Mouse (Mus musculus): ENCODE results near the gene Olfr270. TPM values are rescaled to one million over a fixed set of nuclear protein-coding genes. Genes with fewer than 3 reads are reported as not detected.

Gene Olfr270
- total RNA-seq (2021), result not detected

DNA sequence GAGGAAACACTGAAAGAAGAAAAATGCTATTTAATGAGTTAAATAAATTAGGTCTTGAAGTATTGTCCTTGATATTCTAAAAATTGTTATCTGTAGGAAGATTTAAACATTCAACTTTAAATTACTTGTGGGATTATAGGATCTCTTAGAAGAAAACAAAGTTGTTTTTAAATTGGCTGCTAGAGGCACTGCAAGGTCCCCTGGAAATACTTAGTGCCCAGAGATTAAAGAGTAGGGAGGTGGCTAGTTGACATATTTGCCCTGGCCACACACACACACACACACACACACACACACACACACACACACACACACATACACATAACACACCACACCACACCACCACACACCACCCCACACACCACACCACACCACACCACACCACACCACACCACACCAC lies at the start of gene Olfr270:
Olfr270 (plus strand) TSS at position 301 of the 400 bp plus-strand sequence.
- DNase-seq (ENCODE audit: low spot score), result no peak
- intact Hi-C loops (cut with DNase I), result no loop called here

DNA sequence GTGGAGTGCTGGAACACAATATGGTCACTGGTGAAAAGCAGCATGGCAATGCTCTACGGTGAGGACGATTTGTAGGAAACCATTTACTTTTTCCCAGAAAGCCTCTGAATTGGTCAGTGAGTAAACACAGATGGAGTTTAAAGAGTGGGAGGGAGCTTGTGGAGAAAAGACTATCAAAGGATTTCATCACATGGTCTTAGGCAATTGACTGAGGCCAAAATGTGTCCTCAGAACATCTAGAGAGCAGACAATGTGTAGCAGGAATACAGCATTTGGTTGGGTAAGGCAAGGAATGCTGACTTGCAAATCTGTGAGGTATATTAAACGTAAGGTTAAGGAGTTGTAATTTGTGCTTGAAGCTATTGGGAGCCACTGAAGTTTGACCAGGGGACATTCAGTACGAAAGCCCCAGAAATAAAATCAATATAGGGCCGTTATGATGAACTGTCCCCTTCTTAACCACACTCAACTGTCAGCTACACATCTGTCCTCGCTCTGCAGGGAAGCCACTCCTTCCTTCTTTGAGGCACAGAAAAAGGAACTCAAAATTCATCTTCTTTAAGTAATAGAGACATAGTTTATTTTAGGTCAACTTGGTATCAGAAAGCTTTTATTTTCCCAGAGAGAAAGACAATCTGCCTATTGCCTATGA lies 47.6 kb upstream of the Olfr270 start:
- no peak for DNase-seq (ENCODE audit: low spot score)

DNA sequence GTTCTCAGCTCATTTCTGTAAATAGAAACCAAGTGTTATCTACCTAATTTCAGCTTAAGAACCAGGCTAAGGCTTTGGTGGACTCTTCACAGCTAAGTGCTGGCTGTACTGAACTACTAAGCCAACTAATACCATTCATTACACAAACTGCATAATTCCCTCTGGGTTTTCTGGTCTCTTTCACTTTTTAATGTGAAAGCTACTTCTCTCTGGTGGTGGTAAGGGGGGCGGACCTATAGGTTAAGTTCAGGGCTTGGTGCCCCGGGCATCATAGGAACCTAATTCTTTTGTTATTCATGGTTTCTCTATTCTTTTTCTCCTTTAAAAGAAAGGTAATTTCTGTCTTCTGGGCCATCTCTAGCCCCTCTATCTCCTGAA lies 47.0 kb upstream of the Olfr270 start:
- intact Hi-C loops (cut with DNase I), result no loop called here
- DNase-seq (ENCODE audit: low spot score), result no peak

More for the DNA sequence above, 47.6 kb upstream of the Olfr270 start:
- intact Hi-C loops (cut with DNase I), result no loop called here

DNA sequence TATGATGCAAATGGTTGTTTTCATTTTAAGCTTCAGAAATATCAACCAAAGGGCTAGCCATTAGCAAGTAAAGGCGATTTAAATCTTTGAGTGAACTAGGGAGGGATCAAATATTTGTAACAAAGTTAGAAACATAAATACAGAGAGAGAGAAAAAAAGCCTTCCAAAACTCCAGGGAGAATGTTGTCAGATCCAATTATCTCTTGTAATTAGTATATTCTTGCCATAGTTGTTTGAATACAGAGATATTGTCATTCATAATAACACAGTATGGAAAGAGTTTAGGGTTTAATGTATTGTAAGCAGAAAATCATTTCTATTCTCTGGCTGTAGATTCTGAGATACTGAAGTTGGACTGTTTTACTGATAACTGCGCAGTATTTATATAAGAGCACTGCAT lies 45.3 kb upstream of the Olfr270 start, which contains the start of gene Olfr272:
Olfr272 (minus strand) TSS at position 101 of the 400 bp plus-strand sequence.
- DNase-seq (ENCODE audit: low spot score), result no peak
- intact Hi-C loops (cut with DNase I), result no loop called here

DNA sequence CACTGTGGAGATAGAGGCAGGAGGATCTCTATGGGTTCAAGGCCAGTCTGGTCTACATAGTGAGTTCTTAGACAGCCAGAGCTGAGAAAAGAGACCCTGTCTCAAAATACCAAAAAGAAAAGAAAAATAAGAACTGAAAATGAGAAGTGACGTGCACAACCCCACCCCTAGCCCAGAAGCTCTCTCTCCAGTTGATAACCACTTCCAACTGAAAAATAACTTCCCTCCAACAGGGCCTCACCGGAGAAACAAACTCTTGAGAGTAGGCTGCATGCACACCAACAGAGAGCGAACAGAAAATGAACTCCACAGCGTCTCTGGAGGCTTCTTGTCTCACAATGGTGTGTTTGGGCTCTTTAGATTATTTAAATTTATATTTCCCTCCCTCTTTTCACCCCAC lies 33.9 kb upstream of the Olfr270 start:
- intact Hi-C loops (cut with DNase I), result no loop called here
- no peak for DNase-seq (ENCODE audit: low spot score)

DNA sequence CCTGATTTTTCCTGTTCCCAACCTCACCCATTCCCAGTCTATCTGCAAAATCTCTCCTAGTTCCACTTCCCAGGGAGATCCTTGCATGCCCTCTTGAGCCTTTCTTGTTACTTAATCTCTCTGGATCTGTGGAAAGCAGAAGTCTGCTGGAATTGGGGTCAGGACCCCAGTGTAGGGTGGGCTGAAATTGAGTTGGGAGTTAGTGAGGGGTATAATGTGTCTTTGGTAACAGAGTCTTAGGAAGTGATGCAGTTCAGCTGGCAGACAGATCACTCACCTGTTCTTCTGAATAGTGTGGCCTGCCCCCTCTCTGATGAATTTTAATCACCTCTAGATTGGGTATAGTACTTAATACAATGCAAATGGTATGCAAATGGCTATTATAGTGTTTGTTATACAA lies 17.7 kb upstream of the Olfr270 start:
- intact Hi-C loops (cut with DNase I), result no loop called here
- DNase-seq (ENCODE audit: low spot score), result no peak

DNA sequence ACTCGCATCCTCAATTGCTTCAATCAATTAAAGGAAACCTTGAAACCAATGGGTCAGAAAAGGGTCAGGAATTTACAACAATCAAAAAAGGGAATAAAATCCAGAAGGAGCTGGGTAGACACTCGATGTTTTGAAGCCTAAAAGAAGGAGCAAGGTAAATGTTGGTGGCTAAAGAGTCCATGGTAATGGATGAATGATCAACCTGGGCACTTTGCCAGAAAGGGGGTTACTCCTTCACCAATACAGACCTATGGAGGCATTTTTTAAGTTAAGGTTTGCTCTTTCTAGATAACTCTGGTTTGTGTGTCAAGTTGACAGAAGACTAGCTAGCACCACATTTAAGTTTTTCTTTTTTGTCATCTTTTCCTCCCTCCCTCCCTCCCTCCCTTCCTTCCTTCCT lies 15.3 kb upstream of the Olfr270 start:
- intact Hi-C loops (cut with DNase I), result no loop called here
- no peak for DNase-seq (ENCODE audit: low spot score)

DNA sequence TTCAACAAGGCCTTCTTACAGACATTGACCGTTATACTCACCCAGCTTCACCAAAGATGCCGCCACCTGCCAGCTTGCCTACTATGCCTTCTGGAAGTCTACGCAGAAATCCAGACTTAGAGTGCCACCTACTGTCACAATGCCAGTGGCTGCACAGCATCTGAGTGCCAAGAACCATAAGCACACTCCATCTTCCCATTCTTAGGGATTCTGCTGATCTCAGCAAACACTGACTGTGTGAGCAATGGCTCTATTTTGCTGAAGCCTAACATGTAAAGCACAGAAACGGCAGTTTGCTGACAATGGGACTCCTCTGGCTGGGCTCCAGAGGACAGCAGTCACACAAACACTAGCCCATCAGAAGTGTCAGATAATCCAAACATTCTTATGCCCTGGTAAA lies 5.7 kb upstream of the Olfr270 start:
- no peak for DNase-seq (ENCODE audit: low spot score)

DNA sequence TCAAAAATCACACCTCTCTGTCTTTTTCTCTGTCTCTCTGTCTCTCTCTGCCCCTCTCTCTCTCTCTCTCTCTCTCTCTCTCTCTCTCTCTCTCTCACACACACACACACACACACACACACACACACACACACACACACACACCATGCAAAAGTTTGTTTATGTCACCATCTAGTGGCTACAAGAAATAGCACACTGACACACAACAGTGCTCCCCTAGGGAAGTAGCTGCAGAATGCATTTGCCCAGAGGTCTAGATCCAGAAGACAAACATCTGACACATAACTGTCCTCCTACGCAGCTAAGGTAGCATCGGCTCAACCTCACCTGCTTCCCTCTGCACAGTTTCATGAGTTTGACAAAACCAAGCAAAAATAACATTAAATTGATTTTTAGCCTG lies 20.9 kb downstream of the Olfr270 start:
- DNase-seq (ENCODE audit: low spot score), result no peak
- intact Hi-C loops (cut with DNase I), result no loop called here

More for the DNA sequence above, 5.7 kb upstream of the Olfr270 start:
- intact Hi-C loops (cut with DNase I), result no loop called here

DNA sequence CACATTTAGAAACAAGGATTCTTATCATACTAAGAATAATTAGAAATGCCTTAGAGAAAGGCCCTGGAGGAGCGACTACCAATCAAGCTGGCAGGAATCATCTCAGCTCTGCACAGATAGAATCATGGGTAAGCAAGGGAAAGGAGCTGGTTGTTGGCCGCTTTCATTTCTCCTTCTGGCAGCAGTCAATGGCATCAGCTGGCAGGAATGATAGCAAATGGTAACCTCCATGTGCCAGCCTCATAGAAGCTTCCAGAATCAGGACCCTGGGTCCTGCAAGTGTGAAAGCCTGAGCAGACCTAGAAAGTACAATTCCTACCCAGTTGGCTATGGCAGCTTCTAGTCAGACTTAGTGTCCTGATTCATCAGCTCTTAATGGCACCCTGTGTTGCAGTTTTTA lies 21.9 kb downstream of the Olfr270 start:
- intact Hi-C loops (cut with DNase I), result no loop called here
- no peak for DNase-seq (ENCODE audit: low spot score)

DNA sequence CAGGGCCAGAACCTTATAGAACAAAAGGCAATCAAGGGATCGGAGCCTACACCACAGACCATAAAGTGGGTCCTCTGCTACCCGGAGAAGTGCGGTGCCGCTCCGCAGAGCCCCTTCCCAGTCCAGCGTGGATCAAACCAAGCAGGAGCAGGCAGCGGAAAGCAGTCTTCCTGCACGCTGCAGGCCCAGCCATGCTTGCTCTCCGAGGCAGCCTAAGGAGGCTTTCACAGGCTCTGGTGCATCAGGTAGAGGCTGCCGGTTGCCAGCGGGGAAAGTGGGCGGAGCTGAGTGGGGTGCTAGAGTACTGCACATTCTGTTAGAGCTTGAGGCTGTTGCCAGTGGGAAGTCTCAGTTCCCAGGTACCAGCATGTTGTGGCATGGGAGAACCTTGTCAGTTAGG lies 24.9 kb downstream of the Olfr270 start, which contains the start of gene Nipsnap3a:
Nipsnap3a (plus strand) TSS at position 25 of the 400 bp plus-strand sequence.
- intact Hi-C loops (cut with DNase I), result no loop called here
- no peak for DNase-seq (ENCODE audit: low spot score)

DNA sequence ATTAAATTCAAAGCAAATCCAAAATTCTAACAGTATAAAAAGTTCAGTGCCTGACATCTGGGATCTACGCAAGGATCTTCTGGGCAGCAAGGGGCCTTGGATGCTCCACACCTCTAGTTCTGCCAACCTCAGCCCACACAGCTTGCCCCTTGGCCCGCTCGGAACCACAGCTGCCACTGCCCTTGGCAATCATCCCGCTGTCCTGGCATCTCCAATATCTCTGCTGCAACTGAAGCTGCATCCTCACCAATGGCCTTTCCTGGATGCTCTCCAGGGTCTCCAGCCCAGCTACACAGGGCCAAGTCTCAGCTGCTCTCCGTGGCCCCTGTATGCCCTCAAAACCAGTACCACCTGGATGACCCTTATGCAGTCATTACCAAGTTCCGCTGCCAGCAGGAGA lies 35.1 kb downstream of the Olfr270 start:
- intact Hi-C loops (cut with DNase I), result no loop called here
- DNase-seq (ENCODE audit: low spot score), result no peak

DNA sequence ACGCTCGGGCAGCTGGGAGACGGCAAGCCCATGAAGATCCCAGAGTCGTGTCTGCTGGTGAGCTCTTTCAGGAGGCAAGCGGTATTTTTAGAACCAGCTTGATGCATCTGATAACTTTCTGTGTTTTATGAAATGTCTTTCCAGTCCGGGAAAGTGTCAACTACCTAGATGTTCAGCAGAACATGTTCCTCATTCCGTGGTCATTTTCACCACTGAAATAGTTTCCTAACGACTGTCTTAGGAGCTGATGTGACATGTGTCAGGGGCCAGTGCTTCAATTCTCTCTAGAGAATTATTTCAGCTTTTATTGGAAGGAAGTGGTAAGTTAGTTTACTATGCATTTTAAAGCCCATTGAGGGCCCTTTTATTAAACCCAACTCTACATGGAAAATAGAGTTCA lies 35.8 kb downstream of the Olfr270 start:
- no peak for DNase-seq (ENCODE audit: low spot score)
- intact Hi-C loops (cut with DNase I), result no loop called here

DNA sequence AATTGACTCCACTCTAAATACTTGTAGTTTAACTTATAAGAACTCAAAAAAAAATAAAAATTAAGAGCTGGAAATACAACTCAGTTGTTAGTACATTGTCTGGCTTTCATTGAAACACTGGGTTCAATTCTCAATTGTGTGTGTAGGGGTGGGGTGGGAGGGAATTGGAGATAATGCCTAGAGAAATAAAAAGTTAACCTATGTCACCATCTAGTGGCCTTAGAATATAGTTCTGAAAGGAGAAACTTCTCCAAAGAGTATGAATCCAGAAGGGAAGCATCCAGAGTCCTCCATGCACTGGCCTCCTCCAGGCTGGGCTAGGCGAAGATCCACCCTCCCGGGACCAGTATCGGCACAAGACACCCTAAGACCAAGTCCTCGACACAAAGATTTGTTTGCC lies 44.8 kb downstream of the Olfr270 start:
- intact Hi-C loops (cut with DNase I), result no loop called here

DNA sequence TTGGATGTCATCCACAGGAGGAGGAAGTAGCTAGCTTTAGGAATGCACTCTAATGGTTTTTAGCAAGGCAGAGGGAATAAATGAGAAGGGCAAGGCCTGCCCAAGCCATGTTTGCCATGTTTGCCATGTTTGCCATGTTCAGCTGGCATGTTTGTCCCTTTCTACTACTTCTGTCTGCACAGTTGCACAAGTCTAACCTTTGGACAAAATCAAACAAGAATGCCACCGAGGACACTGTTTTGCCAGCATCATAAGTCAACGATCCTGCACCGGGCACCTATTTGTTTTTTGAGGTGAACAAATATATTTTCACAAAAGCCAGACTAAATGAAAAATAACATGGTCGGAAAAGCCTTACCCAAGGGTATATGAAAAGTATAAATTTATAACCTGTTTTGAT lies 45.5 kb downstream of the Olfr270 start:
- intact Hi-C loops (cut with DNase I), result loop anchor here (2.0 kb wide), 1 partner anchor 571 kb away; the partner anchor contains the start of gene Smc2
- no peak for DNase-seq (ENCODE audit: low spot score)

More for the DNA sequence above, 44.8 kb downstream of the Olfr270 start:
- no peak for DNase-seq (ENCODE audit: low spot score)

DNA sequence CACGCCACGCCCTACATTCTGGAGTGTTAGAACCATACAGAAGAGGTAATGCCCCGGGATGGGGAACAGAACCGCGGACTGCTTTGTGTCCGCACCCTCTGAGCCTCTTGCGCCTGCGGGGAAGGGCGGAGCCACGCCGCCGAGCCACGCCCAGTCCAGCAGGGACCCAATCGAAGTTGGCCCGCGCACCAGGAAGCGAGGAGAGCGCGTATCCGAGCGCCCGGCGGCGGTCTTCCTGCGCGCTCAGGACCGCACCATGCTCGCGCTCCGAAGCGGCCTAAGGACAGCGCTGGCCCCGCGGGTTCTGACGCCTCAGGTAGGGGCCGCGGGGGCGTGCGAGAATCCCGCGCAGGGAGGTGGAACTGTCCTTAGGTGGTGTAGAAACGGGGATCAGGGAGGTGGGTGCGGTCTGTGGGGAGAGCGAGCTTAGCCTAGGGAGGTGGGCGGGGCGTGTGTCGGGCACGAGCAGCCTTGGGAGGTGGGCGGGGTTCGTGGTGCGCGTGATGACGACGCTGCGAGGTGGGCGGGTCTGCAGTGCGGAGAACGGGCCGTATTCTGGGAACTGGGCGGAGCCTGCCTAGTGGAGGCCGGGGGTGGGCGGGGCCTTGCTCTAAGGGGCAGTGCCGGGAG lies 47.5 kb downstream of the Olfr270 start, which contains the start of gene Nipsnap3b:
Nipsnap3b (plus strand) TSS at position 149 of the 630 bp plus-strand sequence.
- peak; percentile 90 for DNase-seq (ENCODE audit: low spot score)
- intact Hi-C loops (cut with DNase I), result loop anchor here (2.0 kb wide), 1 partner anchor 573 kb away; the partner anchor contains the start of gene Smc2

DNA sequence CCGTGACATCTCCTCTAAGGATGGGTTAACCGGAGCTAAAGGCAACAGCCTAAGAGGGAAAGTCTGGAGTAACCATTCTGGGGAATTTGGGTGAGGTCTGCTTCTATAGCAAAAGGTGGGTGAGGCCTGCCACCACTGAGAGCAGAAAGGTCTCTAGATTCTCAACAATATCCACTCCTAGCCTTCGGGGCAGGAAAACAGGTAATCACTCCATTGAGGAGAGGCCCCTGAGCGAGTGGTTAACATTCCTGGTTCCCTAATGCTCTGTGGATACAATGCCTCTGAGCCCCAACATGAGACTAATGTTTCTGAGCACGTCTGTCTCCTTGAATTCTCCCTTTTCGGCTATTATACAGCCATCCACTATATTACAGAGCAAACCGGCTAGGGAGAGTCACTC lies 50.1 kb downstream of the Olfr270 start:
- intact Hi-C loops (cut with DNase I), result no loop called here
- DNase-seq (ENCODE audit: low spot score), result no peak

DNA sequence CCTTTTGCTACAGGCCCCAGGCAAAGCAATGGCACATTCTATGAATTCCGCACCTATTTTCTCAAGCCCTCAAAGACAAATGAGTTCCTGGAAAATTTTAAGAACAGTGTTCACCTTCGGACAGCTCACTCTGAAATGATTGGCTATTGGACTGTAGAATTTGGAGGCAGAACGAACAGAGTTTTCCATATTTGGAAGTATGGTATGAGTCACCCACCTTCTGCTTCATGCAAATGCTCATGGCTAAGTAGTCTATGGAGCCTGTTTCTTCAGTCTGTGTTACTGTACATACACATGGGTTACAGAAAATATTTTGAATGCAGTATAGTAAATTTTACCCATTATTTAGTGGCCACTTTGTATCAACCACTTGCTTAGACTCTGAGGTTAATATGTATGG lies 50.7 kb downstream of the Olfr270 start:
- intact Hi-C loops (cut with DNase I), result no loop called here
- DNase-seq (ENCODE audit: low spot score), result no peak

DNA sequence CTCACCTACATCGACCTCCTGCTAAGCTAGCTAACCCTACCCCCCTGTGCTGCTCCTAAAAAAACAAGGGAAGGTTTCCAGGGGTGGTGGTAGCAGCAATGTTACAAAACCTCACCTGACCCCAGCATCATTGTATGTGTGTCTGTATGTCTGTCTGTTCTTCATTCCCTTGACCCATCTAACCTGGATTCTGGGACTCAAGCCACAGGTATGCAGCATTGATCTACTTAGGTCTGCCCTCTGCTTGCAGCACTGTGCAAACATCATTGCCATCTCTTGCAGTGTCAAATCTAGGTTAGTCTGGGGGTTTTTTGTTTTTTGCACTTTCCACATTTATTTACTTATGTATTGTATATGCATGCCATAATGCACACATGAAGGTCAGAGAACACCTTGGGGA lies 54.0 kb downstream of the Olfr270 start:
- intact Hi-C loops (cut with DNase I), result no loop called here
- DNase-seq (ENCODE audit: low spot score), result no peak
